Comparison of ENCODE assay signal across 9 mouse cellular contexts in genomic region chr16:38812521-38812920, GRCm38 (mm10). TPM values are rescaled to one million over a fixed set of nuclear protein-coding genes. Genes with fewer than 3 reads are reported as not detected.
DNase-seq lines count a peak whose midpoint lies in the region; ATAC-seq and TF ChIP-seq lines count a peak whose summit lies in the region.
"Had no signal": no experiment of that assay in that cellular context is flagged by ENCODE, and none has a peak within 500 bp of the region (broad histone marks: within the 10 kb centered on the region; RNA-seq: fewer than 3 reads in every experiment).

No protein-coding gene starts in this region.

- TF ChIP-seq CTCF in C2C12 (IDR thresholded peaks at IDR 0.05; ENCODE audit: control insufficient read depth, insufficient read depth, insufficient read length), result peak; percentile 61
- peak; percentile 38 for TF ChIP-seq CTCF in G1E (IDR thresholded peaks at IDR 0.05; ENCODE audit: low read depth, low read length)
- TF ChIP-seq CTCF in liver, postnatal 0 days (IDR thresholded peaks at IDR 0.05; ENCODE audit: low read depth), result peak; percentile 81

- ATAC-seq in G1E (ENCODE audit: extremely low read depth, insufficient number of reproducible peaks, low FRiP score, poor library complexity, severe bottlenecking), result no peak
- no peak for ATAC-seq in liver, postnatal 0 days
- no peak for ATAC-seq in erythroid progenitor cell, adult 5-6 weeks (replicated peaks; ENCODE audit: low FRiP score, poor library complexity, severe bottlenecking)

- no peak for TF ChIP-seq EP300 in liver, postnatal 0 days (IDR thresholded peaks at IDR 0.05; ENCODE audit: low read depth)

- no peaks in the 10 kb centered on the region for H3K79me2 ChIP-seq in C2C12 (ENCODE audit: control insufficient read depth, insufficient read depth)

- H3K27me3 ChIP-seq in C2C12 (ENCODE audit: control insufficient read depth, insufficient read depth, insufficient read length), result no peaks in the 10 kb centered on the region
- H3K27me3 ChIP-seq in G1E (ENCODE audit: insufficient read depth, low read length), result no peaks in the 10 kb centered on the region
- no peaks in the 10 kb centered on the region for H3K27me3 ChIP-seq in liver, postnatal 0 days (ENCODE audit: insufficient read depth, low read length)
- H3K27me3 ChIP-seq: liver, embryonic 13.5 days had no signal

- no peak overlapping the region for H3K9ac ChIP-seq in liver, postnatal 0 days (replicated peaks)
- H3K9ac ChIP-seq: liver, embryonic 13.5 days had no signal

- 28% methylated on average over 8 of the region's 8 CpGs for WGBS in liver, postnatal 0 days (ENCODE audit: insufficient replicate concordance)

- H3K27ac ChIP-seq in liver, postnatal 0 days (ENCODE audit: low read depth), result no peak overlapping the region
- H3K27ac ChIP-seq: liver, embryonic 13.5 days had no signal

- no peaks in the 10 kb centered on the region for H3K79me3 ChIP-seq in C2C12 (ENCODE audit: low read depth)

- peaks cover 10% of the 10 kb centered on the region for H3K9me3 ChIP-seq in G1E (replicated peaks)
- peaks cover 6% of the 10 kb centered on the region; the same call in 1 of the 2 replicates for H3K9me3 ChIP-seq in liver, postnatal 0 days (ENCODE audit: low read length)

- no peak overlapping the region for H3K4me3 ChIP-seq in C2C12 (ENCODE audit: insufficient read depth, poor library complexity, severe bottlenecking)
- no peak overlapping the region for H3K4me3 ChIP-seq in G1E (ENCODE audit: low read depth, low read length)
- no peak overlapping the region for H3K4me3 ChIP-seq in liver, postnatal 0 days (ENCODE audit: low read depth, low read length)
- H3K4me3 ChIP-seq: liver, embryonic 13.5 days had no signal

- H3K4me2 ChIP-seq in liver, postnatal 0 days (ENCODE audit: low read depth, low read length), result no peak overlapping the region
- H3K4me2 ChIP-seq: liver, embryonic 13.5 days had no signal

- H3K4me1 ChIP-seq in G1E (ENCODE audit: insufficient read depth, low read depth, low read length), result no peaks in the 10 kb centered on the region
- H3K4me1 ChIP-seq in liver, postnatal 0 days (ENCODE audit: insufficient read depth), result no peaks in the 10 kb centered on the region
- H3K4me1 ChIP-seq: liver, embryonic 13.5 days had no signal

- DNase-seq in G1E (ENCODE audit: low spot score), result no peak
- peak; percentile 21 to 40 for DNase-seq in cerebellum, adult 18-20 months
- peak; percentile 22 to 30 for DNase-seq in gastrocnemius, adult 8-10 months (ENCODE audit: low spot score in 2 of 2)
- peak; percentile 76 for DNase-seq in kidney, postnatal 14 days
- DNase-seq in liver, postnatal 0 days, result peak; percentile 68
- DNase-seq in right cerebral cortex, adult 2 months (ENCODE audit: low spot score in 2 of 2), result peak; percentile 56 to 58
- DNase-seq: liver, embryonic 13.5 days had no signal

- no peaks in the 10 kb centered on the region for H3K36me3 ChIP-seq in C2C12 (ENCODE audit: control insufficient read depth, insufficient read depth)
- no peaks in the 10 kb centered on the region for H3K36me3 ChIP-seq in G1E (replicated peaks)
- no peaks in the 10 kb centered on the region for H3K36me3 ChIP-seq in liver, postnatal 0 days (replicated peaks; ENCODE audit: insufficient read depth, low read length)
- H3K36me3 ChIP-seq: liver, embryonic 13.5 days had no signal

- H3ac ChIP-seq in C2C12 (ENCODE audit: control insufficient read depth, insufficient read length, low read depth), result no peak overlapping the region

TF ChIP-seq in C2C12, 6 proteins besides CTCF, POLR2A, EP300 and RAD21:
- no peak for TF ChIP-seq FOSL1 (IDR thresholded peaks at IDR 0.05; ENCODE audit: insufficient read depth, low read length, poor library complexity, severe bottlenecking)
- no peak for TF ChIP-seq MAX (IDR thresholded peaks at IDR 0.05)
- no peak for TF ChIP-seq MYOG (IDR thresholded peaks at IDR 0.05; ENCODE audit: control insufficient read depth, extremely low read depth, insufficient read length)
- no peak for TF ChIP-seq CEBPB (IDR thresholded peaks at IDR 0.05; ENCODE audit: low read depth)
- no peak for TF ChIP-seq USF1 (IDR thresholded peaks at IDR 0.05; ENCODE audit: low read depth)

RNA-seq across cellular contexts. Expression of gene Upk1b, which starts 12.4 kb away (rescaled TPM):
- 0.04 TPM for polyA plus RNA-seq in C2C12 (2012; fragmentation: generic; extraction: Trizol)
- total RNA-seq in G1E (2014; fragmentation: Nextera tagmentation), result not detected in 2 replicates
- total RNA-seq in G1E (2017), result 0.38 TPM in 1 of 2 replicates, not detected in the other
- not detected in 2 replicates for polyA plus RNA-seq in G1E (2012)
- not detected for total RNA-seq in gastrocnemius, adult 8-10 months (2022)
- polyA plus RNA-seq in liver, postnatal 0 days (2015; fragmentation: Nextera tagmentation; extraction: Ambion mirVana), result 2.6 and 2.8 TPM in 2 replicates
- total RNA-seq in erythroid progenitor cell, adult 5-6 weeks (2015; ENCODE audit: low replicate concordance), result not detected in 2 replicates
- not detected in 2 replicates for total RNA-seq in erythroid progenitor cell, adult 5-6 weeks (2017; ENCODE audit: low replicate concordance)

RNA-seq across cellular contexts. Expression of gene 4930435E12Rik, which starts 16.0 kb away (rescaled TPM):
- polyA plus RNA-seq in C2C12 (2012; fragmentation: generic; extraction: Trizol) (not detected), G1E (2012) (not detected in 2 replicates)
- total RNA-seq in G1E (2014; fragmentation: Nextera tagmentation) (not detected in 2 replicates), G1E (2017) (0.55 TPM in 1 of 2 replicates, not detected in the other)
- not detected for total RNA-seq in gastrocnemius, adult 8-10 months (2022)
- polyA plus RNA-seq in liver, postnatal 0 days (2015; fragmentation: Nextera tagmentation; extraction: Ambion mirVana), result not detected in 2 replicates
- total RNA-seq in erythroid progenitor cell, adult 5-6 weeks (2015; ENCODE audit: low replicate concordance), result not detected in 2 replicates
- not detected in 2 replicates for total RNA-seq in erythroid progenitor cell, adult 5-6 weeks (2017; ENCODE audit: low replicate concordance)
- polyA plus RNA-seq: liver, embryonic 13.5 days had no signal
